Mouse (Mus musculus): ENCODE measurements around the gene Ampd3. TPM values are rescaled to one million over a fixed set of nuclear protein-coding genes. Genes with fewer than 3 reads are reported as not detected.
A peak's percentile ranks its signal among the peaks of the same experiment; 100 is the strongest.

Ampd3 gene
- polyA plus RNA-seq, 1 experiment from 2014 or later = 1.5 TPM

DNA sequence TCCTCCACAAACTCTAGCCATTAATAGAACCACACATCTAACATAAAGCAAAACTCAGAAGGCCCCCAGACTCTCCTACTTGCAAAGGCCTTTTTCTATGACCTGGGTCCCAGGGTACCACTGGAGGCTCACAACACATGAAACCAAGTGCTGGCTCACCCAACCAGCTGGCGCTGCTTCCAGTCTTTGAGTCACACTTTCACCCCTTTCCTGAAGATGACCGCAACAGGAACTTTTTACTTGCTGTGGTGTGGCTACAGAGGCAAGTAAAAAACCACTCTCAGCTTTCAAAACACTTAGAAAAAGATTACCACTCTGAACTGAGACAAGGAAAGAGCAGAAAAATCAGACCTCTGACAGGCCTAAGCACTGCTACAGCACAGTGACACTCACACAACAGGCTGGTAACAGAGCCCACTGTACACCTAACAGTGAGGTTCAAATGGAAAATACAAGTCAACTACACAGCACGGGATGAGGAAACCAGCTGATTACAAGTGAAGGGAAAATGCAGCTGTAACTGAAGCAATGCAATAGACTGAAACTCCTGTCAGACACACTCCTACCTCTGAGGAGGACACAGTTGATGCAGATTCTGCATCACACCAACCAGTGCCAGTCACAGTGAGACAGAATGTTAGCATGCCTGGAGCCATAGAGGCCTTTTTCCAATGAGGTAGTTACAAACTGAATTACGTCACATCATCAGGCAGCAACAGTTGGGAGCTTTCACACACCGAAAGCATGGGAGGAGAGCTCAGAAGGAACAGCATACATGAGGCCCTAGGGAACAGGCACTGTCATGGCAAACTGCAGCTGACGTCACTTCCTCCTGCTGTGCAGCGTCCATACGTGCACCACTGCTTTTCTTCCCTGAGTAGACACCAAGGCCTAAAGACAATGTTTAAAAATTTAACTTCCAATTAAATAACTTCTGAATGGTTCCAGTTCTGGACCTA is 56.3 kb downstream of the Ampd3 start:
- peaks cover 53% of the 10 kb centered on the region for H3K36me3 ChIP-seq (replicated peaks)
- no peak for DNase-seq (ENCODE audit: low spot score)
- no peak overlapping the region for H3K4me3 ChIP-seq
- no peaks in the 10 kb centered on the region for H3K9me3 ChIP-seq
- 89% methylated on average over 8 of the region's 8 CpGs for WGBS
- H3K27me3 ChIP-seq (replicated peaks; ENCODE audit: low read depth, poor library complexity, severe bottlenecking) = no peaks in the 10 kb centered on the region
- no peaks in the 10 kb centered on the region for H3K4me1 ChIP-seq
- H3K27ac ChIP-seq (replicated peaks) = no peak overlapping the region

- Histone ChIP-seq H3K27ac (replicated peaks) (no peak overlapping the region), H3K27me3 (replicated peaks; ENCODE audit: low read depth, poor library complexity, severe bottlenecking) (no peaks in the 10 kb centered on the region), H3K9me3 (no peaks in the 10 kb centered on the region), H3K36me3 (replicated peaks) (peaks cover 47% of the 10 kb centered on the region), H3K4me1 (no peaks in the 10 kb centered on the region), H3K4me3 (no peak overlapping the region)
- WGBS = 88% methylated on average over 1 of the region's 1 CpGs
- DNase-seq (ENCODE audit: low spot score) = no peak
Measured at GRCm38 (mm10) chr7:110833024-110833423, 65.0 kb downstream of the Ampd3 start.

DNA sequence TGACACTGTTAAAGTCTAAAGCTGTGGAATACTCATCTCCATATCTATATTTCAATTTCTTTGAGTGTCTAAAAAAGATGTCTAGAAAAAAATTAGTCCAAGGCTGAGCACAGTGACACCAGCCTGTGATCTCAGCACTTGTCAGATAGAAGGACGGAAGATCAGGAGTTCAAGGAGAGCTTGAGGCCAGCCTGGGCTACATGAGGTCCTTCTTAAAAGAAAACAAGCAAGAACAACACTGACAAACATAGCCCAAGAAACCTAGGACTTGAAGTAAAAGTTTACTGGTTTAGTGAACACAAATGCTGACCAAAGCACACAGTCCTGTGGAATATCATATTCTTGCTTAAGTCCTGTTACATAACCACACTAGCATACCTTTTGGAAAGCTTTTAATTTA is 66.0 kb downstream of the Ampd3 start:
- Histone ChIP-seq H3K9me3 (no peaks in the 10 kb centered on the region), H3K27ac (replicated peaks) (no peak overlapping the region), H3K27me3 (replicated peaks; ENCODE audit: low read depth, poor library complexity, severe bottlenecking) (no peaks in the 10 kb centered on the region), H3K4me1 (no peaks in the 10 kb centered on the region), H3K36me3 (replicated peaks) (peaks cover 38% of the 10 kb centered on the region), H3K4me3 (no peak overlapping the region)
- 91% methylated on average over 1 of the region's 1 CpGs for WGBS
- DNase-seq (ENCODE audit: low spot score) = no peak

DNA sequence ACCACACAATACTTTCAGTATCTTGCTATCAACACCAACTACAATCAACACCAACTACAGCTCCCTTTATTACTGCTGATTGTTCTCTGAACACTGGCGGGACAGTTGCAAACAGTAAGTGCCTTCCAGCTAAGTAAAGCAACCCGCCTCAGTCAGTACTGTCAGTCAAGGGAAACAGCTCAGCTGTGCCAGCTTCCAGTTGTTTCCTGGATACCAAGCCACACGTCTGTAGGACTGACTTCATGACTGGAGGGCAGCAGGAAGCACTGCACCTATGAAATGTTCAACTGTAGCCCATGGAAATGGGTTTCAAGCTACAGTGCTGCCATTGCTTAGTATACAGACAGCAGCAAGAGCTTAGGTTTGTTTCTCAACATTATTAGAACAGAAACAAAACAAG is 66.5 kb downstream of the Ampd3 start:
- Histone ChIP-seq H3K4me1 (no peaks in the 10 kb centered on the region), H3K36me3 (replicated peaks) (peaks cover 37% of the 10 kb centered on the region), H3K4me3 (no peak overlapping the region), H3K27ac (replicated peaks) (no peak overlapping the region), H3K27me3 (replicated peaks; ENCODE audit: low read depth, poor library complexity, severe bottlenecking) (no peaks in the 10 kb centered on the region), H3K9me3 (no peaks in the 10 kb centered on the region)
- no peak for DNase-seq (ENCODE audit: low spot score)
- 62% methylated on average over 3 of the region's 3 CpGs for WGBS

GRCm38 (mm10) chr7:110840332-110840731 is 72.3 kb downstream of the Ampd3 start:
- no peak overlapping the region for H3K4me3 ChIP-seq
- H3K27ac ChIP-seq (replicated peaks) = no peak overlapping the region
- 81% methylated on average over 4 of the region's 4 CpGs for WGBS
- peaks cover 6% of the 10 kb centered on the region; the same call in 1 of the 2 replicates for H3K36me3 ChIP-seq (replicated peaks)
- no peaks in the 10 kb centered on the region for H3K9me3 ChIP-seq
- no peak for DNase-seq (ENCODE audit: low spot score)
- H3K4me1 ChIP-seq = peaks cover 9% of the 10 kb centered on the region
- H3K27me3 ChIP-seq (replicated peaks; ENCODE audit: low read depth, poor library complexity, severe bottlenecking) = no peaks in the 10 kb centered on the region

DNA sequence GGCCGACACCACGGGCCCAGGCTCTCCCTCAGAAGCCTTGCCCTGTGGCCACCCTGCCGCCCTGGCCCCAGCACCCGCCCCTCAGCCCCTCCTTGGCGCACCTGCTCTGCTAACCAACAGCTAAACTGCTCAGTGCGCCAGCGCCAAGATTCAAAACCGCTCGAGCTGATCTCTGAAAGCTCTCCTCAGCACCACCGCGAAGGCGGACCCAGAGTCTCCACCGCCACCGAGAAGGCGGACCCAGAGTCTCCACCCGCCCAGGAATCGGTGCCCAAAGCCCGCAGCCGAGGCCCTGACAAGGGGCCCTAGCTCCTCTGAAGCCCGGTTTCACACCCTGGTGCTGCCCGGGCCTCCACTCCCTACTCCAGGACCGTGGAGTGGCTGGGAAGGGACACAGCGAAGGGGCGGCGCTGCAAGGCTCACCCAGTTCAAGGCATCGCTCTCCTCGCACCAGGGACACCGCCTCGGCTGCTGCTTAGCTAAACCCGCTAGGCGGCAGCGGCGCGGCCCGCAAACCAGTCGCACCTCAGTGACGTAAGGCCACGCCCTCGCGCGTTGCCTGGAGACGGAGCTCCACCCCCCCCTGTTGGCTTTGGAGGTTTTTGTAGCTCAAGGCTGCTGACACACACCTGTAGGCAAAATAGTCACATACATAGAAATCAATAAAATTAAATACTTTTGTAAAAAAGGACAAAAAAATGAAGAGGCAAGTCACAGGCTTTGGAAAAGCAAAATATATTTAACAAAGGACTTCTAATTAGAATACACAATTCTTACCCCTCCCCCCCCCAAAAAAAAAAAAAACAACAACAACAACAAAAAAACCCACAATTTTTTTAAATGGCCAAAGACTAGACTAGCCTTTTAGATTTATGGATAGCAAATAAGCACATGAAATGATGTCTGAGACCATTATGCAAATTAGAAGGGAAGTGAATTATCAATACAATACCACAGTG is 76.2 kb downstream of the Ampd3 start, which contains the start of gene Rnf141:
Gene Rnf141 (minus strand): TSS at position 542 of the 959 bp plus-strand sequence.
- peak; percentile 94 for DNase-seq (ENCODE audit: low spot score)
- under 1% methylated on average over 42 of the region's 42 CpGs for WGBS
- Histone ChIP-seq H3K4me3 (peak within 1 kb of the TSS; percentile 92), H3K9me3 (no peaks in the 10 kb centered on the region), H3K36me3 (replicated peaks) (no peaks in the 10 kb centered on the region), H3K4me1 (peaks cover 9% of the 10 kb centered on the region), H3K27ac (replicated peaks) (peak within 1 kb of the TSS; percentile 92), H3K27me3 (replicated peaks; ENCODE audit: low read depth, poor library complexity, severe bottlenecking) (no peaks in the 10 kb centered on the region)

- no peaks in the 10 kb centered on the region for H3K27me3 ChIP-seq (replicated peaks; ENCODE audit: low read depth, poor library complexity, severe bottlenecking)
- H3K36me3 ChIP-seq (replicated peaks) = no peaks in the 10 kb centered on the region
- DNase-seq (ENCODE audit: low spot score) = no peak
- peaks cover 17% of the 10 kb centered on the region for H3K4me1 ChIP-seq
- no peak overlapping the region for H3K27ac ChIP-seq (replicated peaks)
- 83% methylated on average over 2 of the region's 2 CpGs for WGBS
- H3K4me3 ChIP-seq = no peak overlapping the region
- H3K9me3 ChIP-seq = no peaks in the 10 kb centered on the region
Measured at GRCm38 (mm10) chr7:110847321-110847720, 79.3 kb downstream of the Ampd3 start.

- Histone ChIP-seq H3K27me3 (replicated peaks; ENCODE audit: low read depth, poor library complexity, severe bottlenecking) (no peaks in the 10 kb centered on the region), H3K9me3 (no peaks in the 10 kb centered on the region), H3K36me3 (replicated peaks) (no peaks in the 10 kb centered on the region), H3K4me1 (peaks cover 14% of the 10 kb centered on the region), H3K27ac (replicated peaks) (no peak overlapping the region), H3K4me3 (no peak overlapping the region)
- 98% methylated on average over 1 of the region's 1 CpGs for WGBS
- no peak for DNase-seq (ENCODE audit: low spot score)
Measured at GRCm38 (mm10) chr7:110848371-110848770, 80.4 kb downstream of the Ampd3 start.

DNA sequence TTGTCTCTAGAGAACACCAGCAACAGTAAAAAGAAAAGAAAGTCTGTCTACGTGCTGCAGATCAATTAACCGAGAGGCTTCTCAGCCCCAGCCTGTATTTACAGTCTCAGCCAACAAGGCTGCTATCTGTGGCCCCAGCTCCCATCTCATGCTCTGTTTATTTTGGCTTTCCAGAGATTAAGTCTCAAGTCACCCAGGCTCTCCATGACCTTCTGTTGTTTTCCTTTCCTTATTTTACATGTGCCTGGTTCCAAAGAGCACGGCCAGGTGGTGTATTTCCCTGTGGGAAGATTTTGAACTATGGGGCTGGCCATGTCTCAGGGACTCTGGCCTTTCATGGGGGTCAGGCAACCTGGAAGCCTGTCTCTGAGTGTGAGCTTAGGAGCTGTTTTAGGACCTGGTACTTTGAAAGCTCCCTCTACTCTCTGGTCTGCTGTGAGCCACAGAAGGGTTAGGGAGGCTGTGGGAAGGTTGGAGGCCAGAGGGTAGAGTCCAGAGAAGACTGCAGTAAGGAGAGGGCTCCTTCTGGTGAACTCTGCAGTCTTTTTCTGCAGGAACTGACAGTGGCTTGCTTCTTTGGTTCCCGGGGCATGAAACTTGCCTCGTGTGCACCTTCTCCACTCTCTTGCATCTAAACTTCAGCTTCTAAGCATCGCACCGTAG is 83.7 kb downstream of the Ampd3 start:
- WGBS = 70% methylated on average over 7 of the region's 7 CpGs

DNA sequence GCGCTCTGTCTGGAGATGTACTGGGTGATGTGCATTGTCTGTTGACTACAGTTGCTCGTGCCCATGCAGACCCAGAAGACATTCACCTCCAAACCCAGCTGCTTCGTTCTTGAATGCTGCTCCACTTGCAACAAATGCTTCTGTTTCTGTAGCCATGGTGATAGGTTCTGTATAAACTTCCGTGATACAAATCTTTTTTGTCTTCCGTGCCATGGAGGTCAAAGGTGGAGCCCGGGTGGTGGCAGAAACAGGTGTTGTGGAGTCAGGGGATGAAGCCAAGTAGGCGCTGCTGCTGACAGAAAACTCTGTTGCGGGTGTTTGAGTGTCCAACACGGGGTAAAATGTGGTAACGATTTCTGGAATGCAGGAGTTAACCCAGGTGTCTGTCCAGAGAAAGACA is 85.6 kb downstream of the Ampd3 start:
- H3K27ac ChIP-seq (replicated peaks) = no peak overlapping the region
- WGBS = 63% methylated on average over 10 of the region's 10 CpGs
- H3K4me3 ChIP-seq = no peak overlapping the region
- H3K27me3 ChIP-seq (replicated peaks; ENCODE audit: low read depth, poor library complexity, severe bottlenecking) = no peaks in the 10 kb centered on the region
- no peaks in the 10 kb centered on the region for H3K9me3 ChIP-seq
- peaks cover 22% of the 10 kb centered on the region for H3K4me1 ChIP-seq
- H3K36me3 ChIP-seq (replicated peaks) = no peaks in the 10 kb centered on the region
- DNase-seq (ENCODE audit: low spot score) = peak; percentile 18

More for the DNA sequence above, 83.7 kb downstream of the Ampd3 start:
- H3K4me1 ChIP-seq = peaks cover 22% of the 10 kb centered on the region
- H3K36me3 ChIP-seq (replicated peaks) = no peaks in the 10 kb centered on the region
- no peak overlapping the region for H3K4me3 ChIP-seq
- H3K27ac ChIP-seq (replicated peaks) = peak overlapping the region; percentile 30; the same call in 1 of the 2 replicates
- no peaks in the 10 kb centered on the region for H3K9me3 ChIP-seq
- DNase-seq (ENCODE audit: low spot score) = no peak
- H3K27me3 ChIP-seq (replicated peaks; ENCODE audit: low read depth, poor library complexity, severe bottlenecking) = no peaks in the 10 kb centered on the region

- H3K27ac ChIP-seq (replicated peaks) = no peak overlapping the region
Measured at GRCm38 (mm10) chr7:110854519-110854918, 86.5 kb downstream of the Ampd3 start.

More at GRCm38 (mm10) chr7:110854519-110854918, 86.5 kb downstream of the Ampd3 start:
- no peak overlapping the region for H3K4me3 ChIP-seq
- H3K36me3 ChIP-seq (replicated peaks) = no peaks in the 10 kb centered on the region
- DNase-seq (ENCODE audit: low spot score) = no peak
- no peaks in the 10 kb centered on the region for H3K9me3 ChIP-seq
- H3K27me3 ChIP-seq (replicated peaks; ENCODE audit: low read depth, poor library complexity, severe bottlenecking) = no peaks in the 10 kb centered on the region
- WGBS = 63% methylated on average over 3 of the region's 3 CpGs
- peaks cover 22% of the 10 kb centered on the region for H3K4me1 ChIP-seq
